Mouse (Mus musculus) thymus, adult 2 months (tissue): ENCODE results near the gene Clpx.

ENCODE experiments used
- CTCF ChIP-seq: fragments of 200-500 bp; IDR thresholded peaks from 2 replicates; pipeline ENCODE4 v1.5.1; 2012; ENCODE audit warnings: mild to moderate bottlenecking, control low read depth, low read length, moderate library complexity, borderline replicate concordance; ENCODE audit not compliant: control insufficient read depth, poor library complexity, insufficient read depth; ENCODE audit errors: extremely low read depth
- POLR2A ChIP-seq: fragments of 200-500 bp; IDR thresholded peaks from 2 replicates; pipeline ENCODE4 v1.6.1; 2012; ENCODE audit warnings: mild to moderate bottlenecking, low read length, control low read depth, moderate library complexity; ENCODE audit not compliant: control insufficient read depth, poor library complexity, insufficient read depth; ENCODE audit errors: extremely low read depth

GRCm38 (mm10) chr9:65356971-65357370 lies 62.9 kb downstream of the Clpx start:
- TF ChIP-seq CTCF (no peak), POLR2A (no peak)
